Mouse (Mus musculus) forebrain, embryonic 12.5 days (tissue): Measurements from ENCODE around the gene Pigp. TPM values are rescaled to one million over a fixed set of nuclear protein-coding genes. Genes with fewer than 3 reads are reported as not detected.

Experiments used
- ATAC-seq: fragments of 200-750 bp; cut with Nextera tagmentation; 2 replicates; pipeline ENCODE4 v1.8.0; 2017; ENCODE audit warnings: moderate TSS enrichment; ENCODE audit not compliant: low FRiP score
- H3K27ac ChIP-seq: fragments of 300-500 bp; sonication (generic); 2 replicates; pipeline ENCODE4 v1.5.1; 2016; ENCODE audit warnings: mild to moderate bottlenecking
- H3K27me3 ChIP-seq: fragments of 300-500 bp; sonication (generic); 2 replicates; pipeline ENCODE4 v1.6.1; 2016; ENCODE audit warnings: mild to moderate bottlenecking
- H3K36me3 ChIP-seq: fragments of 300-500 bp; sonication (generic); replicated peaks from 2 replicates; pipeline ENCODE4 v1.6.1; 2016; ENCODE audit warnings: mild to moderate bottlenecking
- H3K4me1 ChIP-seq: fragments of 300-500 bp; sonication (generic); 2 replicates; pipeline ENCODE4 v1.6.1; 2016
- H3K4me2 ChIP-seq: fragments of 300-500 bp; sonication (generic); 2 replicates; pipeline ENCODE4 v1.6.1; 2016; ENCODE audit warnings: mild to moderate bottlenecking, moderate library complexity
- H3K4me3 ChIP-seq: fragments of 300-500 bp; sonication (generic); replicated peaks from 2 replicates; pipeline ENCODE4 v1.5.1; 2016; ENCODE audit warnings: mild to moderate bottlenecking
- H3K9ac ChIP-seq: fragments of 300-500 bp; sonication (generic); 2 replicates; pipeline ENCODE4 v1.6.1; 2016; ENCODE audit warnings: mild to moderate bottlenecking
- H3K9me3 ChIP-seq: fragments of 300-500 bp; sonication (generic); 2 replicates; pipeline ENCODE4 v1.6.1; 2016
- WGBS: fragments of 180-500 bp; shearing (Covaris S2); methylation state at CpG from one replicate; pipeline ENCODE4 v1.1.7; 2016; 5-methylcytosine and 5-hydroxymethylcytosine counted together
- polyA plus RNA-seq: library from polyadenylated mRNA; unstranded; fragments of >200 nt; fragmentation: Nextera tagmentation; extraction: Ambion mirVana; gene quantifications from 2 replicates; pipeline ENCODE4 v1.2.1, GENCODE M21; 2016

The Pigp gene
- polyA plus RNA-seq, 1 experiment from 2014 or later, result 110 TPM

DNA sequence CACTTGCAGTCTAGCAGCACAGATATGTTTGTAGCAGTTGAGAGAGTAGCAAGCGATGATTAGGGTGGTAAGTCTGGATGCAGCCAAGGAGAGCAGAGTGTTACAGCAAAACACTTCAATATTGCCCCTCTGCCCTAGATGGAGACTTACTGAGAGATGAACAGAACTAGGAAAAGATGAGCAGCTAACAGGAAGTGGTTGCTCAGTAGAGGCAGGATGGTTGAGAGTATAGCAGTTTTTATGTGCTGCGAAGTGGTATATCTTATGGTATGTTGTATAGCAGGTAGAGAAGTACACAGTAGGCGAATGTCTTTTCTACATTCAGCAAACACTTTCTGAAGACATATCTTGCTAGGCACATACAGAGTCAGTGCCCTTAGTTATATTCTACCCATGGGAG lies 11.6 kb upstream of the Pigp start:
- Histone ChIP-seq H3K36me3 (0 out of 2 replicates have a peak, but pooled peaks cover 3% of the 10 kb centered on the region), H3K9me3 (no peaks in the 10 kb centered on the region), H3K4me3 (no peak overlapping the region), H3K4me1 (no peaks in the 10 kb centered on the region), H3K9ac (no peak overlapping the region), H3K27ac (no peak overlapping the region), H3K4me2 (no peak overlapping the region), H3K27me3 (no peaks in the 10 kb centered on the region)
- no peak for ATAC-seq
- WGBS, result 96% methylated on average over 3 of the region's 3 CpGs

DNA sequence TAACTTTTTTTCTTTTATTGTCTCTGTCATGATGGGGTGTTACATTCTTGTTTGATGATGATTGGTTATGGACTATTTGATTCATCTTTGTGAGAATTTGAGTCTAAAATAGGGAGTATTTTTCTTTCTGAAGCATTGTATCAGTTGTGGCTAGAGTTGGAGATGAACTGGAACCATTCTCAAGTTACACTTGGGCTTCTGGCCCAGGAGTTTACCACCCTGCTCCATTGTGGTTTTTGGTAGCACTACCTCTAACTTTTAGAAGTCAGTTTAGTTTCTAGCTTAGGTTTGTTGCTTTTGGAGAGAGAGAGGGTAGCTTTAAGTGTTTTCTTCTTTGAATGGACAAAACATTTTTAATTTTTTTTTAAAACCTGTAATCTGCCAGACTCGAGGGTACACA lies 7.7 kb upstream of the Pigp start:
- Histone ChIP-seq H3K27ac (no peak overlapping the region), H3K9me3 (no peaks in the 10 kb centered on the region), H3K27me3 (no peaks in the 10 kb centered on the region), H3K36me3 (no peaks in the 10 kb centered on the region), H3K9ac (no peak overlapping the region), H3K4me3 (no peak overlapping the region), H3K4me1 (peaks cover 5% of the 10 kb centered on the region), H3K4me2 (no peak overlapping the region)
- 80% methylated on average over 1 of the region's 1 CpGs for WGBS
- no peak for ATAC-seq

DNA sequence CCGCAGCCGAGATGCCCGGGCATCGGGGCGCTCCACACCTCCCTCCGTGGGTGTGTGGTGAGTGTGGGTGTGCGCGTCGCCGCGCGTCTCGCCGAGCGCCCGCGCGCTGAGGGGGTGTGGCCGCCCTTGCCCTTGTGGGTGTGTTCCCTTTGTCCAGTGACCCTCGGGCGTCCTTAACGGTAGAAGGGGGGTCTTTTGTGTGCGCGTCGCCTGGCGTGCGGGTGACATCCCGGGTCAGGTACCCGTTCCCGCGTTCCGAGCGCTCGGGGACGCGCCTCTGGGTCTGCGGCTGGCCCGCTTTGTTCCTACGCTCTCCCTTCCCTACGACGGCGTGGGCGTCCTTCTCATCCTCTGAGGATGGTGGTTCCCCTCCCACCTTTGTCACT lies 734 bp downstream of the Pigp start:
- H3K9me3 ChIP-seq, result no peaks in the 10 kb centered on the region
- peak overlapping the region; percentile 74 for H3K4me2 ChIP-seq
- peaks cover 2% of the 10 kb centered on the region; the same call in 1 of the 2 replicates for H3K36me3 ChIP-seq
- peak; percentile 77 for ATAC-seq
- H3K27ac ChIP-seq, result peak overlapping the region; percentile 99
- H3K9ac ChIP-seq, result peak overlapping the region; percentile 98
- peak overlapping the region; percentile 91 for H3K4me3 ChIP-seq
- WGBS, result 0% methylated on average over 43 of the region's 43 CpGs
- H3K27me3 ChIP-seq, result no peaks in the 10 kb centered on the region
- peaks cover 37% of the 10 kb centered on the region for H3K4me1 ChIP-seq

DNA sequence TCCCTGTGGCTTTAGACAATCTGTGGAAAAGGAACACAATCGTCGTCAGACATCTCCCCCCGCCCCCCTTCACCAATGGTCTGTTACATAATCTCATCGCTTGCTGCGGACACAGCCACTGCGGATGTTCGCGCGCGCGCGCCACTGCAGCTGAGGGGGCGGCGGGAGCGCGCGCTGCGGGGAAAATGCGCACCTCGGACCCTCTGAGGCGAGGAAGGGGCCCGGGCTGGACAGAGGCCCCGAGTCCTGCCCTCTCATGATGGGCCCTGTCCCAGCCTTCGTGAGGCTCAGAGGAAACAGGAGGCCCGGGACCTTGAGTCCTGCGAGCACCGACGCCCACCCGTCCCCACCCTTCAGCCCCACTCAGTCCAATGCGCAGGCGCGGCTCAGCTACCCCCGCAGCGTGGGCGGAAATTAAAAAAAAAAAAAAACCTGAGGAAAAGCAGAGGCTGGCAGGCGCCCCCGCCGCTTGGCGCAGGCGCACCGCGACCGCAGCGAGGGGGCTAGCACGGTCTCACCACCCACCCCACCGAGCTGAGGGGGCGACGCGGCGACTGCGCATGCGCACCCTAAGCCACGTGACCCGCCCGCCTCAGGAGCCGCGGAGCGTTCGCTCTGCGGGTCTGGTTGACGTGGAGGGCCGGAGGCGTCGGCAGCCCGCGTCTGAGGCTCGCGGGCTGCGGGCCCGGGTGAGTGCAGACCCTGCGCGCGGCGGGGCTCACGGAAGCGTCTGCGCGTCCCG lies 1.3 kb downstream of the Pigp start, which contains the start of gene Ttc3:
Gene Ttc3, plus strand, starts transcription at position 446 of the 742 bp plus-strand sequence.
- under 1% methylated on average over 79 of the region's 79 CpGs for WGBS
- Histone ChIP-seq H3K4me1 (peaks cover 37% of the 10 kb centered on the region), H3K27ac (peak within 1 kb of the TSS; percentile 99), H3K9me3 (no peaks in the 10 kb centered on the region), H3K36me3 (peaks cover 2% of the 10 kb centered on the region; the same call in 1 of the 2 replicates), H3K27me3 (no peaks in the 10 kb centered on the region), H3K4me2 (peak within 1 kb of the TSS; percentile 74), H3K9ac (peak within 1 kb of the TSS; percentile 98), H3K4me3 (peak within 1 kb of the TSS; percentile 91)
- peak; percentile 83 for ATAC-seq

DNA sequence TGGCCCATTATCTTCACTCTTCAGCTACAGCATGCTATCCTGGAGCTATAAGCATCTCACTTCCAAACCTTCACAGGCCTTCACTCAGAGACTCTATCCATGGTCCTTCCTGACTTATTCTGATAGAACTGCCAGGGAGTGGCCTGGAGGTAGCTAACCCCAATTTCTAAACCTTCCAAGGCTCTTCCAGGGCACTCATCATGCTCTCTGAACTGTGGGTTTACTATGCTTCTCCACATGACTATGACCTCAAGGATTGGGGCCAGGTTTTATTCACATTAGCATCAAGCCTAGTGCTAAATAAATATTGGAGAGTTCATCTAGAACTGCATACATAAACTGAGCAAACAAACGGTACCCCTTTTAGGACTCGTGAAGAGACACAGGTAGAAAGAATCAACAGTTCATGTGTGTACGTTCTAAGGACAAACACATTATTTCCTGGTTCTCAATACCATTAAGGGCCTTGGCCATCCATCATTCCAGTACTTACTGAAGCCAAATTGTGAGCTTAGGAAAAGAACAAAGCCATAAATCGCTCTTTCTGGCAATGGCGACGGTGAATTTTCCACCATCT lies 2.0 kb downstream of the Pigp start:
- WGBS, result 11% methylated on average over 6 of the region's 6 CpGs
- Histone ChIP-seq H3K27ac (peak overlapping the region; percentile 99), H3K36me3 (peaks cover 5% of the 10 kb centered on the region; the same call in 1 of the 2 replicates), H3K4me2 (peak overlapping the region; percentile 74), H3K4me3 (peak overlapping the region; percentile 91), H3K9me3 (no peaks in the 10 kb centered on the region), H3K9ac (peak overlapping the region; percentile 98), H3K27me3 (no peaks in the 10 kb centered on the region), H3K4me1 (peaks cover 33% of the 10 kb centered on the region)
- no peak for ATAC-seq

DNA sequence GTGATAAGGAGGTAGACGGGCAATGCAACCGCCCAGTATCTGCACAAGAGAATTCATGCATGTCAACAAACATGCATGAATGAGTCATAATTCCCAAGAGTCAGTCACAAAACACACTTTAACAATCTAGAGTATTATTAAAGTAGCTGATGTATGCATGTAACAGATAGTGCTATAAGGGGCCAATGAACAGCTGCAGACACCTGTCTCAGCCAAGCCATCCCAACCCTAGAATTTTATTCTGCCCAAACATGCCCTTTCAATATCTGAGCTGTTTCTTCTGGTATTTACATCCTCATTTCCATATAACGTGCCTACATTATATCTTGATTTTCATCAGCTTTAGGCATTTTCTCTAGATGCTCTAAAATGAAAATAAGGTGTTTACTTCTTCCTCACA lies 6.2 kb downstream of the Pigp start:
- Histone ChIP-seq H3K9me3 (no peaks in the 10 kb centered on the region), H3K27me3 (no peaks in the 10 kb centered on the region), H3K27ac (no peak overlapping the region), H3K4me1 (peaks cover 20% of the 10 kb centered on the region), H3K4me2 (no peak overlapping the region), H3K4me3 (no peak overlapping the region), H3K36me3 (peaks cover 12% of the 10 kb centered on the region; the same call in 1 of the 2 replicates), H3K9ac (no peak overlapping the region)
- WGBS, result 91% methylated on average over 3 of the region's 3 CpGs
- no peak for ATAC-seq

DNA sequence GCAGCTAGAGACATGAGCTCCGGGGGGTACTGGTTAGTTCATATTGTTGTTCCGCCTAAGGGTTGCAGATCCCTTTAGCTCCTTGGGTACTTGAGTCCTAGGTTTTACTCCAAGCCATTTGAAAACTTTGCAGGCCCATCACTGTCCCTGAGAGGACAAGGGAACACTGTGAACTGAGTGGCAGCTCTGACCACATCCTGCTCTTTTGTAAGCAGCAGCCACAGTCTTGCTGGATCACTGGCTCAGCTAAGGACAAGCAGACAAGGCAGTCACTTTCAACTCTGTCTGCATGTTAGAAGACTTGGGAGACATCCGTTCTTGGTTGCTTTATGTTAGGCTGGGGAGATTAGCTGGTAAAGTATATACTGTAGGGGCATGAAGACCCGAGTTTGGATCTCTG lies 7.8 kb downstream of the Pigp start:
- Histone ChIP-seq H3K27ac (no peak overlapping the region), H3K4me1 (peaks cover 11% of the 10 kb centered on the region), H3K9ac (no peak overlapping the region), H3K9me3 (no peaks in the 10 kb centered on the region), H3K4me2 (no peak overlapping the region), H3K4me3 (no peak overlapping the region), H3K36me3 (peaks cover 12% of the 10 kb centered on the region; the same call in 1 of the 2 replicates), H3K27me3 (no peaks in the 10 kb centered on the region)
- ATAC-seq, result no peak
- WGBS, result 91% methylated on average over 4 of the region's 4 CpGs

DNA sequence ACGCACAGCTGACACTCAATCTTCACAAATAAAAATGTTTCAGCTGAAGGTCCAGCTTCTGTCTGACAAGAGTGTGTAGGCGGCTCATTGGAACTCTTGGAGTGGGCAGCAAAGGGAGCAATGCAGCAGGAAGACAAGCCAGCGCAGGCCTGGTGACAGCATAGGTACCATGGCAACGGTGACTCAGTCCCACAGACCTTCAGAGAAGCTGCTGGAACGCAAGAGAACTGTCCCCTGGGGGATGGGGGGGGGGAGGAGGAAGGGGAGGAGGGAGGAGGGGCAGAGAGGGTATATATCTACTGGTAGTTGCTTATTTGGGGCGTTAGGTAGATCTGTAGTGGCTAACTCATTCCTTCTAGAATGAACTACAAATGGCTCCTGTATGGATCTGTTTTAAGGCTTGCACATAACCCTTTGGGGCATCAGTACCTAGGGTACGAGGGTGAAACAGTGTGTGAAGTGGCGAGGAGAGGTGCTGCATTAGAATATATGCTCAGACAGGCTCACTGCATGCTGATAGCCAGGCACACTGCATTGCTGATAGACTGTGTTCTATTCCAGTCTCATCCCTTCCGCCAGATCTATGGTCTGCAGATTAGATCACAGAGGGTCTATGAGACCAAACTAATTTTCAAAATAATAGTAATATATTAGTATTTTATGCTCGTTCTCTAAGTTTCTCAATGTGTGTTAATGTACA lies 9.3 kb downstream of the Pigp start:
- Histone ChIP-seq H3K36me3 (peaks cover 9% of the 10 kb centered on the region; the same call in 1 of the 2 replicates), H3K4me2 (no peak overlapping the region), H3K9me3 (no peaks in the 10 kb centered on the region), H3K4me3 (no peak overlapping the region), H3K9ac (no peak overlapping the region), H3K4me1 (peaks cover 4% of the 10 kb centered on the region; the same call in 1 of the 2 replicates), H3K27me3 (no peaks in the 10 kb centered on the region), H3K27ac (no peak overlapping the region)
- WGBS, result 50% methylated on average over 10 of the region's 10 CpGs
- peak; percentile 76 for ATAC-seq

DNA sequence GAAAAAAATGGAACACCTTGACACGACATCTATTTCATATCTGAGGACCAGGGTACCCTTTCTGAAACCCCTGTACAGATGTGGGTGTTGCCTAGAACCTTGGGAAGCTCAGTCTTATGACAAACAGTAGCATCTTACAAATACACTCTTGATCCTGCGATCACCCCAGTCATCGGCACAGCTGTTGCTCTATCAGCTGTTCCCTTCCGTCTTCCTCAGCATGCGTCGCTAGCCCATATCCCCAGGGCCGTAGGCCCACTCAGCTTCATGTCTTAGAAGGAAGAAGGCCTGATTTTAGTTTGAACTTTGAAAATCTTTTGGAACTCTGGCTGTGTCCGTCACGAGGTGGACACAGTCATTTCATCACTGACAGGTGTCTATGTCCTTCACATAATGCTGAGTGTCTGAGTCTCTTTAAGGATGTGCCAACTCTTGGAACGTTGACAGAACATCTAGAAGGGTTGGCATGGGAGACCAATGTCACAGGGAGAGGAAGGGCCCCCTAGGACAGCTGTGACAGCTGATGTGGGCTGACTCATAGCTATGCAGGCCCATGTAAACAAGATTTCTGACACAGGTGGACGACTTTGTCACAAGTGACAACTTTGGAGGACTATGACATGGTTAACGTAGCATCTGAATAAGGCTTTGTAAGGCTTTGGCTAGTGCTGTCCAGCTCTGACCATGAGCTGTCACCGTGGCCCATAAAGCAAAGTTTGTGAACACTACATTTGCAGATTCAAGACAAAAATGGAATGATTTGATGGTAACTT lies 10.9 kb downstream of the Pigp start:
- Histone ChIP-seq H3K9ac (no peak overlapping the region), H3K36me3 (peaks cover 9% of the 10 kb centered on the region; the same call in 1 of the 2 replicates), H3K4me2 (no peak overlapping the region), H3K27ac (no peak overlapping the region), H3K4me1 (peaks cover 4% of the 10 kb centered on the region; the same call in 1 of the 2 replicates), H3K27me3 (no peaks in the 10 kb centered on the region), H3K4me3 (no peak overlapping the region), H3K9me3 (no peaks in the 10 kb centered on the region)
- WGBS, result 90% methylated on average over 13 of the region's 13 CpGs
- ATAC-seq, result no peak

DNA sequence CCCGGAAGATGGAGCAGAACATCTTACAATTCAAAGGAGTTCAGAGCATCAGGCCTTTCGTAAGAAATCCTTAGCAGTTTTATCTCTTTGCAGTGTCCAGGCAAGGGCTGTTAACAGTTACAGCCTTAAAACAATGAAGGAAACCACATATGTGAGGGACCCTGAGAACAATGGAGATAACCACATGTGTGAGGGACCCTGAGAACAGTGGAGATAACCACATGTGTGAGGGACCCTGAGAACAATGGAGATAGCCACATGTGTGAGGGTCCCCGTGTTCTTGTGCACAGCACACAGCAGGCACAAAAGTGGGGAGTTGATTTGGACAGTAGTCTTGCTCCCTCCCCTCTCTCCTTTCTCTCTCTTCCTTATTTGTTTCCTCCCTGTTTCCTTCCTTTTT lies 13.6 kb downstream of the Pigp start:
- Histone ChIP-seq H3K4me2 (no peak overlapping the region), H3K36me3 (no peaks in the 10 kb centered on the region), H3K9me3 (no peaks in the 10 kb centered on the region), H3K27ac (no peak overlapping the region), H3K4me3 (no peak overlapping the region), H3K9ac (no peak overlapping the region), H3K27me3 (no peaks in the 10 kb centered on the region), H3K4me1 (peaks cover 9% of the 10 kb centered on the region; the same call in 1 of the 2 replicates)
- 86% methylated on average over 3 of the region's 3 CpGs for WGBS
- ATAC-seq, result no peak

DNA sequence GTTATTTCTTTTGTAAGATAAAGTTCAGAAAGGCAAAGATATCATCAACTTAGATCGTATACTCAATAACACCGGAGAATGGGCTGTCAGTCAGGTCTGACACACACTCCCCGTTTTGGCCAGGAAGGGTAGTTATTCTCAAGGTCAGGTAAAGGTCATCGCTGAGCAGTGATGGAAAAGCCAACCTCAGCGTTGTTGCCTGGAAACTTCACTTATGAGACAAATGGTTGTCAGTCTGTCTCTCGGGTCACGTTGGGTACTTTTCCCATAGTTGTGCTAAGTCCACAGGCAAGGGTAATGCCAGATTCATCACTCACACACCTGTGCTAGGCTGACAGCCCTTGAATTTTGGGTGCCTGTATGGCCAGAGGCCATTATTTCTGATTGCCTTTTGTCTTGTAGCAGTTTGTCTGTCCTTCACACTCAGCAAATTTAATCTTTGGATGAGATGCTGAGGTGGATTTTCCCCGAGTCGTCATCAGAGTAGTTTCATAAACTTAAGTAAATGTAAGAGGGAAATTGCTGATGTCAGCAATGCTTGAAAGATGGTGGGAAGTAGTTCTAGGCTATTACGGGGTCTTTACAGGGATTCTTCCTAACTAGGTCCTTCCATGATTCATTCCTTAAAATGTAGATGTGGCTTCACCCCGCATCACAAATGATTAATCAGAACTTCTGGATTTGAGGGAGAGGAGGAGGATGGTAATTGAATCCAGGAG lies 14.7 kb downstream of the Pigp start:
- Histone ChIP-seq H3K27ac (no peak overlapping the region), H3K4me3 (no peak overlapping the region), H3K9me3 (no peaks in the 10 kb centered on the region), H3K27me3 (no peaks in the 10 kb centered on the region), H3K9ac (no peak overlapping the region), H3K36me3 (no peaks in the 10 kb centered on the region), H3K4me2 (no peak overlapping the region), H3K4me1 (peaks cover 5% of the 10 kb centered on the region; the same call in 1 of the 2 replicates)
- ATAC-seq, result no peak
- WGBS, result 89% methylated on average over 11 of the region's 11 CpGs
